Mouse (Mus musculus): ENCODE data around the gene Ing1.

The Ing1 gene

DNA sequence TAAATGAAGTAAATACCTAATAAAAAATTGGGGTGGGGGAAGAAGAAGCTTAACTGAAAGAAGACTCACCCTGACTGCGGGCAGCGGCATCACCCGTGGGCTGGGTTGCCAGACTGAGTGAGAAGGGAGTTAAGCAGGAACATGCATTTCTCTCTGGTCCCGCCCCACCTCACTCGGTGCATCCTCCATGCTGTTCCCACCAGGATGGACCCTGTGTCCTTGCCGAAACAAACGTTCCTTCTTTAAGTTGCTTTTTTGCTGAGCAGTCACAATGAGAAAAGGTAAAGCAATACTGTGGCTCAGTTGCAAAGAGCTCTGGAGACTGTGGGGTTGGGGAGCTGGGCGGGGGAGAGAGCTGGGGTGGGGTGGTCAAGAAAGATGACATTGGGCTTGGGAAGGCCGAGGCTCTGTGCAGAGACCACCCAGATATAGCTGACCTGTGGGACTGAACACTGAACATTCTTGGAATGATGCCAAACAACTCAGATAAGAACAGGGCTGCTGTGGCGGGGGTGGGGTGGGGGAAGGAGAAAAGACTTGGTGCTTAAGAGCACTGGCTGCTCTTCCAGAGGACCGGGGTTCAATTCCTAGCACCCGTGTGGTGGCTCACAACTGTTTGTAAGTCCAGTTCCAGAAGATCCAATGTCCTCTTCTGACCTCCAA lies 38.0 kb downstream of the Ing1 start:
- no peak for DNase-seq

DNA sequence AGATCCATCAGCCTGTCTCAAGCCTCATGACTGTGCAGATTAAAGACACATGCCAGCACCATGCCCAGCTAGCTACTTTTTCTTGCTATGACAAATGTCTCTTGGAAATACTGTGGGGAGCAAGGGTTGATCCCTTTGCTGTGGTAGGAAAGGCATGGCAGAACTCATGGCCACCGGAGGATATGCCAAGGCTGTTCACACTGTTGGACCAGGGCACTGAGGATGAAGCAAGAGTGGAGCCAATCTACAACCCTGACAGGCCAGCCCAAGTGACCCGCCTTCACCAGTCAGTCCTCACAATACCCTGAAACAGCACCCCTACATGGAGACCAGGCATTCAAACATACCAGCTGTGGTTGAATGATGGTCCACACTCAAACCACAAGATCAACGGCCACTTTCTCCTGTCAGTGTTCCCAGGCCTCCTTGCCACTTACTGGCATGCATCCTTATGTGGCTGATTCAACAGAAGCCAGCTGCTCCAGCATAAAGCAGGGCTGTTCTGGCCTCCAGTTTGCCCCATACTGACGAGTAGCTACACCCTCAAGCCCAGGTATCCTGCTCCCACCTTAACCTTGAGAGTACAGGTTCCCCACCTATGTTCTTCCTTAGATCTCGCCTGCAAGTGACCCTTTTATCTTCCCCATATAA lies 45.1 kb downstream of the Ing1 start:
- no peak for DNase-seq

DNA sequence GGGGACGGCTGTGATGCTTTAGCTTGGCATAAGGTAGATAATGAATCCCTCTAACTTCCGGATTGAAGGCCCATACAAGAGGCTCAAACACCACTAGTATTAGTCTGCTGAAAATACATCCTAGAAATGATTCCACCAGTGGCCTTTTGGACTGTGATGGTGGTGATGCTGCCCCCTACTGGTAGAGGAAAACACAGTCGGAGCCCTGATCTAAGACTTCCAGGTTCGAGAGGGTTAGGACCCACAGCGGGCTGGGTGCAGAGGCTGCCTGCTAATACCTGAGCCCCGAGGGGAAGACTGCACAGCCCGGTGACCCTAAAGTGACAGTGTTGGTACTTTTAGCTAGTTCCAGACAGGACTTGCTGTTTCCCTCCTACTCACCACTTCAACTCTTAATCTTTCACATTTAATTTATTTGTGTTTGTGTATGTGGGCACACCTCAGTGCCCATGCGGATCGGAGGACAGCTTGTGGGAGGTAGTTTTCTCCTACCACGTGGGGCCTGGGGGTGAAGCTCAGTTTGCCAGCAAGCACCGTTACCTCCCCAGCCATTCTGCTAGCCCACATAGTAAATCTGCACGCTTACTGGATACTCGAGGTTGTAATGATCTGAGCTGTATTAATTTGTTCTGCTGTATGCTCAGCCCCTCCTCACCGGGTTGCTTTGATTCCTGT lies 46.8 kb downstream of the Ing1 start:
- peak; percentile 77 for DNase-seq

DNA sequence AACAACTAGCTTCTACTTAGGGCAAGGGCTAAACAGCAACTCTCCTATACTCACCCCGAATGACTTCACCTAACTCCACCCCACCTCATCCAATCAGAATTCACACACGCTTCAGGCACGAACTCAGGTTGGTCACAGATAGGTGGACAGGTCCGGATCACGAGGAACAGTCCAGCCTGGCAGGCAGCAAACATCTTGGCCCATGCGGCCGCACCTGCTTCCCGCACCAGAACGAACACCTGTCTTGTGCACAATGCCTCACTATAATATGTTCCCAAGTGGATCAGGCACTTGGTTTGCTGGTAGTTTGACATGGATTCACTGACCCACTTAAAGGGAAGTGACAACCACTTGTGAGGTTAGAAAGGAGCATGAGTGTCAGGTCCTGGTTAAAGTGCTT lies 53.5 kb downstream of the Ing1 start:
- DNase-seq = no peak

Data from thymus, postnatal 25 days (tissue).